Mouse (Mus musculus) heart, embryonic 11.5 days (tissue): ENCODE results near the gene Mreg. TPM values are rescaled to one million over a fixed set of nuclear protein-coding genes. Genes with fewer than 3 reads are reported as not detected.

Experiments used
- ATAC-seq: fragments of 200-750 bp; cut with Nextera tagmentation; replicated peaks from 2 replicates; pipeline ENCODE4 v1.8.0; 2017; ENCODE audit warnings: moderate library complexity; ENCODE audit not compliant: insufficient number of reproducible peaks, low FRiP score, low TSS enrichment
- H3K27ac ChIP-seq: fragments of 300-500 bp; sonication (generic); 2 replicates; pipeline ENCODE4 v1.5.1; 2014; ENCODE audit warnings: mild to moderate bottlenecking, low read depth, low read length
- H3K27me3 ChIP-seq: fragments of 300-500 bp; sonication (generic); 2 replicates; pipeline ENCODE4 v1.6.1; 2014; ENCODE audit warnings: mild to moderate bottlenecking, low read length, mixed read lengths; ENCODE audit not compliant: control insufficient read depth, insufficient read depth
- H3K36me3 ChIP-seq: fragments of 300-500 bp; sonication (generic); 2 replicates; pipeline ENCODE4 v1.6.1; 2014; ENCODE audit warnings: mild to moderate bottlenecking, low read length, moderate library complexity, mixed read lengths; ENCODE audit not compliant: control insufficient read depth, insufficient read depth
- H3K4me1 ChIP-seq: fragments of 300-500 bp; sonication (generic); 2 replicates; pipeline ENCODE4 v1.6.1; 2014; ENCODE audit warnings: low read length; ENCODE audit not compliant: control insufficient read depth, insufficient read depth
- H3K4me2 ChIP-seq: fragments of 300-500 bp; sonication (generic); 2 replicates; pipeline ENCODE4 v1.6.1; 2014; ENCODE audit warnings: mild to moderate bottlenecking, moderate library complexity
- H3K4me3 ChIP-seq: fragments of 300-500 bp; sonication (generic); 2 replicates; pipeline ENCODE4 v1.5.1; 2014; ENCODE audit warnings: low read depth, low read length
- H3K9ac ChIP-seq: fragments of 300-500 bp; sonication (generic); 2 replicates; pipeline ENCODE4 v1.6.1; 2014; ENCODE audit warnings: mild to moderate bottlenecking, low read depth, low read length, moderate library complexity
- H3K9me3 ChIP-seq: fragments of 300-500 bp; sonication (generic); replicated peaks from 2 replicates; pipeline ENCODE4 v1.6.1; 2016; ENCODE audit warnings: low read length; ENCODE audit not compliant: control insufficient read depth
- WGBS: fragments of 180-500 bp; shearing (Covaris S2); extraction: QIAGEN DNeasy Blood & Tissue Kit; methylation state at CpG from one replicate; pipeline ENCODE4 v1.1.7; 2014; ENCODE audit not compliant: insufficient replicate concordance; 5-methylcytosine and 5-hydroxymethylcytosine counted together
- polyA plus RNA-seq: library from polyadenylated mRNA; unstranded; fragments of >200 nt; fragmentation: Nextera tagmentation; extraction: Ambion mirVana; gene quantifications from 2 replicates; pipeline ENCODE4 v1.2.1, GENCODE M21; 2014

Gene Mreg
- polyA plus RNA-seq, 1 experiment from 2014 or later: 4.8 TPM

GRCm38 (mm10) chr1:72173402-72174051 lies 38.6 kb downstream of the Mreg start:
- H3K4me3 ChIP-seq: no peak overlapping the region
- no peak; the same call in 1 of the 2 replicates for ATAC-seq
- no peak overlapping the region for H3K27ac ChIP-seq
- peaks cover 12% of the 10 kb centered on the region for H3K4me1 ChIP-seq
- H3K9me3 ChIP-seq: no peaks in the 10 kb centered on the region
- no peak overlapping the region for H3K4me2 ChIP-seq
- H3K27me3 ChIP-seq: no peaks in the 10 kb centered on the region
- WGBS: 27% methylated on average over 8 of the region's 8 CpGs
- no peak overlapping the region for H3K9ac ChIP-seq
- H3K36me3 ChIP-seq: no peaks in the 10 kb centered on the region

GRCm38 (mm10) chr1:72172788-72173187 lies 39.3 kb downstream of the Mreg start:
- Histone ChIP-seq H3K4me2 (no peak overlapping the region), H3K4me3 (no peak overlapping the region), H3K27ac (no peak overlapping the region), H3K4me1 (peaks cover 12% of the 10 kb centered on the region), H3K27me3 (no peaks in the 10 kb centered on the region), H3K9ac (no peak overlapping the region), H3K9me3 (no peaks in the 10 kb centered on the region), H3K36me3 (no peaks in the 10 kb centered on the region)
- ATAC-seq: no peak
- 74% methylated on average over 8 of the region's 8 CpGs for WGBS

GRCm38 (mm10) chr1:72171001-72171860 lies 40.9 kb downstream of the Mreg start:
- no peak for ATAC-seq
- Histone ChIP-seq H3K27ac (no peak overlapping the region), H3K4me2 (no peak overlapping the region), H3K4me3 (no peak overlapping the region), H3K4me1 (peaks cover 12% of the 10 kb centered on the region), H3K9me3 (no peaks in the 10 kb centered on the region; the same call in 1 of the 2 replicates), H3K9ac (no peak overlapping the region), H3K36me3 (no peaks in the 10 kb centered on the region), H3K27me3 (no peaks in the 10 kb centered on the region)
- WGBS: 64% methylated on average over 13 of the region's 13 CpGs

DNA sequence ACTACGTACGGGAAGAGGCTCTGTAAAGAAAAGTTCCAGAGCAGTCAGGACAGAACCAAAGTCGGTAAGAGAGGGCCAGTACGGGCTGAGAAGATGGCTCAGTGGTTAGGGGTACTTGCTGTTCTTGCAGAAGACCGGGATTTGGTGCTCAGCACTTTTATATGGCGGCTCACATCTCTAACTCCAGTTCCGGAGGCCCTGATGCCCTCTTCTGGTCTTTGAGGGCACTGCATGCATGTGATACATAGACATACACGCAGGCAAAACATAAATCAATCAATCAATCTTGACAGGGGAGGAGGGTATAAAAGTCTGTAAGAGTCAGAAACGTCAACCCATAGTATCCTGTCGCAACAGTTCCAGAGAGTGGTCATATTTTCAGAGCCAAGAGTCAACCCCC lies 45.1 kb downstream of the Mreg start:
- Histone ChIP-seq H3K4me1 (peaks cover 5% of the 10 kb centered on the region), H3K9ac (no peak overlapping the region), H3K9me3 (no peaks in the 10 kb centered on the region; the same call in 1 of the 2 replicates), H3K4me2 (no peak overlapping the region), H3K27ac (no peak overlapping the region), H3K36me3 (no peaks in the 10 kb centered on the region), H3K4me3 (no peak overlapping the region), H3K27me3 (no peaks in the 10 kb centered on the region)
- WGBS: 87% methylated on average over 10 of the region's 10 CpGs
- ATAC-seq: no peak

DNA sequence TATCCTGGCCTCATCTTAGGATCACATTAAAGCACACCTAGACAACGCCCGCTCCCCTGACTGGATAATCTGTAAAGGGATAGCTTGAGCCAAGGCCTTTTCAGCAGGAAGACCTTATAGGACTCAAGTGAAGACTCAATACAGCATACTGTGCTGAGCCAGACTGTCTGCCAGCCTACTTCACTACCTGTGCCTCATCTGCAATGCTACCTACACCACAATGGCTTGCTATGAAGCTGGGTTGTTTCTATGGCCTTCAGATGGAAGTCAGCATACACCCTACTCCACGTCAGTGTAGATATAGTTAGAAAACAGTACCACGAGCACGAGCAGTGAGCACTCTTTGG lies 45.7 kb downstream of the Mreg start:
- Histone ChIP-seq H3K4me2 (no peak overlapping the region), H3K27me3 (no peaks in the 10 kb centered on the region), H3K4me3 (no peak overlapping the region), H3K9ac (no peak overlapping the region), H3K36me3 (no peaks in the 10 kb centered on the region), H3K9me3 (no peaks in the 10 kb centered on the region; the same call in 1 of the 2 replicates), H3K4me1 (peaks cover 5% of the 10 kb centered on the region), H3K27ac (no peak overlapping the region)
- no peak for ATAC-seq
- WGBS: 93% methylated on average over 5 of the region's 5 CpGs

DNA sequence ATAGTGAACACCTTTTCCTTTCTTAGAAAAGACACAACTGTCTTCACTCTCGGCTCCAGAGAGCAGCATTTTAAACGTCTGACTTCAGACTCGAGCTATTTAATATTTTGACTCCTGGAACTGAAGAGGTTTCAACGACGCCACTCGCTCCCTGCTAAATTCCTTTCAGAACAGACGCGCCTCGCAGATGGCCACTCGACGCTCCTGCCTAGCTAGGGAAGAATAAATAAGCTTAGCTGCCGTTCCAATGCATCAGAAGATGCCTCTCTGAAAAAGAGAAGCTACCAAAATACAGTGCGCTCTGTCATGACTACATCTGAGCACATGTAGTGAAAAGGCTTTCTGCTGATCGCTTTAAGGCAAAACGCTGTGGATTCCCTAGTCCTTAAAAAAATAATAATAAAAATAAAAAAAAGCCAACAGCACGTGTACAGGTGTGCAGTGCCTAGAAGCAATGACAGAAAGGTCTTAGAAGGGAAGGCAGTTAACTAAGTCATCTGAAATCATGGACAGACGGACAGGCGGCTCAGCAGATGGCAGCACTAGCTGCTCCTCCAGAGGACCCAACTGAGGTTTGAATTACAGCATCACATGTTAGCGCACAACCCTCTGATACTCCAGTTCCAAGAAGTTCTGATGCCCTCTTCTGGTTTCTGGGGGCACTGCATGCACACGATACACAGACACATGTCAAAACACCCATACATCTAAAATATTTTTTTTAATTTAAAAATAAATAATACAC lies 46.2 kb downstream of the Mreg start:
- H3K27me3 ChIP-seq: no peaks in the 10 kb centered on the region
- H3K4me3 ChIP-seq: no peak overlapping the region
- H3K27ac ChIP-seq: no peak overlapping the region
- WGBS: 68% methylated on average over 20 of the region's 20 CpGs
- H3K9ac ChIP-seq: no peak overlapping the region
- no peaks in the 10 kb centered on the region for H3K36me3 ChIP-seq
- no peak overlapping the region for H3K4me2 ChIP-seq
- ATAC-seq: no peak
- no peaks in the 10 kb centered on the region; the same call in 1 of the 2 replicates for H3K9me3 ChIP-seq
- H3K4me1 ChIP-seq: peaks cover 2% of the 10 kb centered on the region

DNA sequence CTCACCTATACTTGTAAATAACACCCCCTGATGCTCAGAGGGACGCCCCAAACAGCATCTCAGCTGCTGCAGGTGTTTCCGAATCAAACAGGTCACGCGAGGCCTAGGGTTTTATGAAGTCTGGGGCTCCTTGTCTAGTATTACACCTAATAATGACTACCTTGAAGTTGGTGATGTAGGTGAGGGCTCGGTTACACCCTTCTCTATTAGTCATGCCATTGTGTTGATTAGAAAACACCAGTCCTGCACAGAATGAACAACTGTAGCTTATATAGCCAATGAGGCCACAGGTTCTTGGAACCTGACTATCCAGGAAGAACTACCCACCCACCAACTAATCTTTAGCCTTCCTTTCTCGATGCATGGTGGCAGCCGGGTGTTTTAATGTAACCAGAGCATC lies 51.8 kb downstream of the Mreg start:
- H3K4me2 ChIP-seq: no peak overlapping the region
- ATAC-seq: no peak
- H3K27ac ChIP-seq: no peak overlapping the region
- H3K4me1 ChIP-seq: no peaks in the 10 kb centered on the region
- no peaks in the 10 kb centered on the region for H3K9me3 ChIP-seq
- no peak overlapping the region for H3K4me3 ChIP-seq
- no peak overlapping the region for H3K9ac ChIP-seq
- WGBS: 83% methylated on average over 7 of the region's 7 CpGs
- H3K27me3 ChIP-seq: no peaks in the 10 kb centered on the region
- H3K36me3 ChIP-seq: no peaks in the 10 kb centered on the region

DNA sequence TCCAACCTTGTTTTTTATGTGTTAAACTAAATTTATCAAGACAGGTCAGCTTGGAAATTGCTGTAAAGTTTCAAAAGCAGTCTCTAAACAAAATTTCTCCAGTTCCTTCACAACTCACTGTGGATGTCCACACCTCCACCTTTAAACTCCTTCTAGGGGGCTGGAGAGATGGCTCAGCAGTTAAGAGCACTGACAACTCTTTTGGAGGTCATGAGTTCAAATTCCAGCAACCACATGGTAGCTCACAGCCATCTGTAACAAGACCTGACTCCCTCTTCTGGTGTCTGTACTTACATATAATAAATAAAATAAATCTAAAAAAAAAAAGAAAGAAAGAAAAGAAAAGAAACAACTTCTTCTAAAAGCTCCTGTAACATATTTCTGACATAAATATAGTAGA lies 67.1 kb downstream of the Mreg start:
- Histone ChIP-seq H3K27me3 (no peaks in the 10 kb centered on the region), H3K36me3 (no peaks in the 10 kb centered on the region), H3K9ac (no peak overlapping the region), H3K4me3 (no peak overlapping the region), H3K4me2 (no peak overlapping the region), H3K4me1 (no peaks in the 10 kb centered on the region), H3K27ac (no peak overlapping the region), H3K9me3 (no peaks in the 10 kb centered on the region)
- ATAC-seq: no peak
